Mouse (Mus musculus) lung, postnatal 0 days (tissue): Measurements from ENCODE around the gene Mink1.
A peak's percentile ranks its signal among the peaks of the same experiment; 100 is the strongest.

Experiments
- CTCF ChIP-seq: IDR thresholded peaks from 2 replicates; pipeline ENCODE4 v1.5.1; 2016; ENCODE audit warnings: antibody characterized with exemption, mild to moderate bottlenecking
- EP300 ChIP-seq: IDR thresholded peaks from 2 replicates; pipeline ENCODE4 v1.6.1; 2016; ENCODE audit warnings: antibody characterized with exemption, mild to moderate bottlenecking, control low read depth

- TF ChIP-seq CTCF (no peak), EP300 (peak; percentile 33; the same call in 1 of the 2 replicates)
Measured at GRCm38 (mm10) chr11:70639976-70640375, 77.3 kb downstream of the Mink1 start.
